Mouse (Mus musculus) embryo, embryonic 11.5 days (tissue): Measurements from ENCODE around the gene Arhgap22.

Experiments
- DNase-seq: peaks from one replicate; pipeline ENCODE4 v3.0.0-alpha.2; 2012; ENCODE audit warnings: low read depth, low spot score

The Arhgap22 gene

GRCm38 (mm10) chr14:33331627-33332026 is 117.8 kb downstream of the Arhgap22 start:
- DNase-seq = no peak

- DNase-seq = no peak
These were observed 120.0 kb downstream of the Arhgap22 start for GRCm38 (mm10) chr14:33333833-33334232.

DNA sequence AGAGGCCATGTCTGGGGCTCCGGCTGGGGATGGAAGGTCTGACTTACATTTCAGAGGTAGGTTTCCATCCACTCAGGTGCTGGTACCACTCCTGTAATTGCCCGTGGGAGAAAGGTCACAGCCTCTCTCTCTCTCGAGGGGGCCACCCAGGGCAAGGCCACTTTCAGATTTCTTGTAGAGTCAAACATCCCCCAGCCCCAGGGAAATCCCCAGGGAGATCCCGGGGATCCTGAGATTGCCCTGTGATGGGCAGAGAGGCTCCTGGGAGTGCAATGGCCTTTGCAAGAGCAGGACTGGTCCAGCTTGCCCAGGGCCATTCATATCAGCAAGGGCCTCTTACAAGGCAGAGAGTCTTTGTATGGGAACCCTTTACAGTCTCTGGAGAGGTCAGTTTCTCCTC is 120.6 kb downstream of the Arhgap22 start:
- DNase-seq = no peak

- no peak for DNase-seq
These were observed 121.9 kb downstream of the Arhgap22 start for GRCm38 (mm10) chr14:33335733-33336132.

DNA sequence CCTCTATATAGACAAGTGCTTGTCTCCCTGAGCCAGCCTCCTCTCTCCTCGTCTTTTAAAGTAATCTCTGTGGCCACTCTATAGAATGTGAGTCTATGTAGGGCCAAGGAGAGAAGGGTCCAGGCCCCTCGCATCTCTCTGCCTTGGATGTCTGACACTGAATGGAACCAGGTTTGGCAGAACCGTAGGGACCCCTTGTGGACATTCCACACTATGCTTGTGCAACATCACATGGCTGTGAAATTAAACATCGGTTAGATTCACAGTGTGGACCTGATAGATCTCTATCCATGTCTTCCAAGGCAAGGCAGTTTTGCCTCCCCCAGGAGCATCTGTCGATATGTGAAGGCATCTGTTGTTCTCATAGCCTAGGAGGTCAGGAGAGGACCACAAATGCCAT is 124.9 kb downstream of the Arhgap22 start:
- DNase-seq = no peak

DNA sequence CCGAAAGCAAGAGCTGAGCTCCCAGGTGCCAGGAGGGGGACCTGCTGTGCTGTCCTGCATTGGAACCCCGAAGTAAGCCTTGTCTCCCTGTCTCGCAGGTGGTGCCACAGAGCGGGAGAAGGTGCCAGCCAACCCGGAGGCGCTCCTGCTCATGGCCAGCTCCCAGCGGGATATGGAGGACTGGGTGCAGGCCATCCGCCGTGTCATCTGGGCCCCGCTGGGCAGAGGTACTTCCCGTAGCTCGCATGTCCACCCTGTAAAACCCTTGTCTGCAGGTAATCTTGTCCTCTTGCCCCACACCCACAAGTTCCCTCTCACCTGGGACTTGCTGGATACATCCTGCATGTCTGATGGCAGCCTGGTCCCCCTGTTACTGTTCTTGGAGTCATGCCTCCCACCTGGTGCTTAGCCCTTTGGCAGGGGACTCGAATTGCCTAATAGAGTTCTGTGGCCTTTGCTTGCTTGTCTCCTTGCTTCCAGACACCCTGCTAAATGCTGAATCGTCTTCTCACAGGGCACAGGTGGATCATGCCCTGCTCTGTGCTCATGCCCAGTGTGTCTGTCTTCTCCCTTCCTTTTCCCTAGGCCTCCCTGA is 129.4 kb downstream of the Arhgap22 start:
- no peak for DNase-seq

DNA sequence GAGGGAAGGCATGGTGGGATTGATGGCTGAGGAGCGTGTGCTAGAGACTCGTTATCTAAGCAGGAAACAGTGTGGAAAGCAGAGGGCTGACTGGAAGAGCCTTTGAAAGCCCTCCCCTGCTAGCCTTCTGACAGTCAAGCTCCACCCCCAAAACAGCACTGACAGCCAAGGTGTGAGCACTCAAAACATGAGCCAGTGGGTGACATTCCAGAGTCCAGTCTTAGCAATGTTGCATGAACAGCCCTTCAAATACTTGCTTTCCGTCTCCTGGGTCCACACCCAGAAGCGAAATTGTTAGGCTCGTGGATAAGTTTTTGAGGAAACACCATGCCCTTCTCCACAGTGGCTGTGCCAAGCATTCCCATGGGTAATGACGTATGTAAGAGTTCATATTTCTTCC is 132.7 kb downstream of the Arhgap22 start:
- no peak for DNase-seq

DNA sequence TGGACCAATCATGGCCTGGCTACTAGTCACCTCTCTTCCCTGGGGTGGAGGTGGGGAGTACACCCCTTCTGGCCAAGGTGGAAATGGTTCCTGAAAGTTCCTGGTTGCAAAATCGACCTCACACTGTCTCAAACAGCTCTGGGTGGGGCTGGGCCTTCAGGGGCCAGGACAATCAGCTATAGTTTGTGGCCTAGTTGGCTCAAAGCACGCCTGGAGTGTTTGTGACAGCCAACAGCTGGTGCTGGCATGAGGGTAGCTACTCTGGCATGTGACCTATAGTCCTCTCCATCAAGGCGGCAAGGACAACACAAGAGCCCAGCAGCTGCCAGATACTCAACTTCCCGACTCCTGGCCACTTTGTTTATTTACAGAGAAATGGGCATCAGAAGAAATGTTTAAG is 133.9 kb downstream of the Arhgap22 start:
- no peak for DNase-seq

DNA sequence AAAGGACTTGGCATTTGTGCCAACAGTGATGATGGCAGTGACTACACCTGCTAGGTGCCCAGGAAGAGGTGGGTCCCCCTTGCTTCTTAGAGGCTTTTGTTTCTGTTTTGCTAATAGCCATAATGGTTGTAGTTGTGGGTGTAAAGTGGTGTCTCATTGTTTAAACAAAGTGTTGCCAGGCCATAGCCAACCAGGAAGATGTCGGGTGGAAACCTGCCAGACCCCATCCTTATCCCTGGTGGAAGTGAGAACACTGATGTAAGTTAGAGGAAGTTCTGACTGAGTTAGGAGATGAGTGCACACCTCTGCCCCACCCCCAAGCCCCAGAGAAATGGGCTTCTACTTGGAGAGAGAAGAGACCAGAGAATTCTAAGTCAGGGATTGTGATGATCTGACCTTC is 134.3 kb downstream of the Arhgap22 start:
- no peak for DNase-seq

- no peak for DNase-seq
These were observed 137.2 kb downstream of the Arhgap22 start for GRCm38 (mm10) chr14:33351019-33351418.

DNA sequence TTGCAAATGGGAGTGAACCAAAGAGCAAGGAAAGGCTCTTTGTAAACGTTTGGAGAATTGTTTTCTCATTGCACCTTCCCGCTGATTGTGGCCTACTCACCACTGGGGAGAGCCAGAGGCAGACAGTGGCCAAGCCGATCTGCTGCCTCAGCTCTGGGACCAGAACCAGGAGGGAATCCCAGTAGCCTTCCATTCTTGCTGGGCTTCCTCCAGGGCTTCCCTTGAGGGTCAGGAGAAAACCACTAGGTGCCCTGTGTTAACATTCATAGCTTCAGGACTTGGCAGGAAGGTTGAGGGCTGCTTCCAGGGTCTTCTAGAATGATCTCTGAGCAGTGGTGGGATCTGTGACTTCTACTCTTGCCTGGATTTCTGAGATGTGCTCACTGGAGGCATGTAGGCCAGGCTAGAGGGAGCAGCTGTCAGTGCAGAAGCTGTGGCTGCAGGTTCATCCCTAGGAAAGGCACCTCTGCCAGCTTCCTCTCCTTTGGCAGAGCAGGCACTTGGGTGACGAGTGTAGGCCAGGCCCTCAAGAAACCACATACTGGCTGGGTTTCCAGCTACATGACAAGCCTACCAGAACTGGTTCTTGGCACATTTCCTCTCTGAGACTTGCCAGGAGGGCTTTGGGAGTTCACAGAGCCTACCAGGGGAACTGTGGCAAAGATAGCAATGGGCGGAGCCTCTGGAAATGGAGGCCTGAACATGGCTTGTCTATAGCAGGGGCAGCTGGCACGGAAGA is 138.3 kb downstream of the Arhgap22 start:
- DNase-seq = no peak

- no peak for DNase-seq
These were observed 139.1 kb downstream of the Arhgap22 start for GRCm38 (mm10) chr14:33352890-33353289.

DNA sequence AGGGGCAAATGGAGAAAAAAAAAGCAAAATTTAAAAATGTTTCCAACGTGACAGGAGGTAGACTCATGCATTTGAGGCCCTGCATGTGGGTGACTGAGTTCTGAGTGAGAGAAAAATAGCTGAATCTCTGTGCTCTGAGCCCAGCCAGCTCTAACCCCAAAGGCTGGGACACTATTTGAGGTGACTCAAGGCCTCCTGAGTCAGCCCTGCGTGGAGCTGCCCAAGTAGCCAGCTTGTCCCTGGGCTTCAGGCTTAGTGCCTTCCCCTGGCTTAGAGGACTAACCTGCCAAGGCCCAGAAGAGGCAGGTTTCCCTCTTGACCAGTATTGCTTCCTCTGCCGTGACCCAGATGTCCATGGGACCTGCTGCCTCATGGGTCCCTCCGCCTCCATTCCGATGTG is 141.4 kb downstream of the Arhgap22 start:
- no peak for DNase-seq

GRCm38 (mm10) chr14:33357600-33358368 is 144.0 kb downstream of the Arhgap22 start:
- DNase-seq = no peak

DNA sequence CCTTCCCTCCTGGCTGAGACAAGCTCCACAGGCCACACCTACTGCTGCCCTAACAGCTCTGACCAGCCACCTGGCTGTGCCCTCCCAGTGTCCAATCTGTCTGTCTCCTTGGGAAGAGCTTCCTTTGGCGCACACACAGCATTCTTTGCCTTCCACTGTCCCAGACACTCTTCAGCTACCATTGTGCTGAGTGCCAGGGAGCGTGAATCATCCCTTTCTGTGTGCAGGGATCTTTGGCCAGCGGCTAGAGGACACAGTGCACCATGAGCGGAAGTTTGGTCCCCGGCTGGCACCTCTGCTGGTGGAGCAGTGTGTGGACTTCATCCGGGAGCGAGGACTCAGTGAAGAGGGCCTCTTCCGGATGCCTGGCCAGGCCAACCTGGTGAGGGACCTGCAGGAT is 145.1 kb downstream of the Arhgap22 start:
- no peak for DNase-seq

DNA sequence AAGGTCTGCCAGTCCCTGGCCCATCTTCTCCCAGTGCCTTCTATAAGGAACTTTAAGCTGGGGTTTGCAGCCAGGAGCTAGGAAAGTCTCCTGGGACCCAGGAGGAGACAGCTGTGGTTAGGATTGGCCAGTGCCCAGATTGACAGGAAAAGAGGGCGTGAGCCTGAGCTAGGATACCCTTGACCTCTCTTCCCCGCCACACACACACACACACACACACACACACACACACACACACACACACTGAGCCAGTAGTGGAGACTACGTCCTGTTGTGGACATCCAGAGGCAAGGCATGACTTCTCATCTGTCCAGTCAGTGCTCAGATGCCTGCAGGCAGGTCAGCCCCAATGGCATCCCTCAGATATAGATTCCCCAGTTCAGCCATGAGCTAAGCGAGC is 147.7 kb downstream of the Arhgap22 start:
- no peak for DNase-seq

GRCm38 (mm10) chr14:33362122-33362521 is 148.3 kb downstream of the Arhgap22 start:
- no peak for DNase-seq

DNA sequence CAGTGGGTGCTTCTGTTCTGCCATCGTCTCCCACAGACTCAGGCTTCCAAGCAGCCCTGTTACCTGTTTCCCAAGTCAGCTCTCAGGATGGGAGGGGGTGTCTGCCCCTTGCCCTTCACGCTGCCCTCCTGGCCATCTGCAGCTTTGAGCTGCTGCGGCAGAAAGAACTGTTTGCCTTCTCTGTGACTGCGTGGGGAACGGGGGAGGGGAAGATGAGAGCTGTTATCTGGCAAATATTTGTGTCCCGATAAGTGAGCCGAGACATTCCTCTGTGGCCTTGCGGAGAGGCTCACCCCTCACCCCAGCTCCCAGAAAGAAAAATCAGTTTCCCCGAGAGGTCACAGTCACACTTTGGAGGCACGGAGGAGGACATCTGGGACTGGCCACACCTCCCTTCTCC is 149.0 kb downstream of the Arhgap22 start:
- DNase-seq = no peak

DNA sequence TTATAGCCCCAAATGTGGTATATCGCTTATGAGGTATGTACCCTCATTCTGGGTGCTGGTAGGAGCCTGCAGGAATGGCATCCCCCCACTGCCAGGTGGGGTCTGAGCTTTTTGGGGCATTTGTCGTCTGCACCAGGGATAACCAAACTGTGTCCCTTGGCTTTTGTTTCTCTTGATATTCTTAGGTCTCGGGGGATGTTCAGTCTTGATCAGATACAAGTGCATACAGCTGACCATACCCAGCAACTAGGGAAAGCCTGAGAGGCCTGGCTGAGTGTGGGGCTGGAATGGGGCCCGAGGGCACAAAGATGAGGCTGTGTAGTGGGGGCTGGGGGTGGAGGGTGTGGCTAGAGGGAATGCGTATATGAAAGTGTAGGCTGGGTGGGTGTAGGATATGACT is 149.8 kb downstream of the Arhgap22 start:
- no peak for DNase-seq

DNA sequence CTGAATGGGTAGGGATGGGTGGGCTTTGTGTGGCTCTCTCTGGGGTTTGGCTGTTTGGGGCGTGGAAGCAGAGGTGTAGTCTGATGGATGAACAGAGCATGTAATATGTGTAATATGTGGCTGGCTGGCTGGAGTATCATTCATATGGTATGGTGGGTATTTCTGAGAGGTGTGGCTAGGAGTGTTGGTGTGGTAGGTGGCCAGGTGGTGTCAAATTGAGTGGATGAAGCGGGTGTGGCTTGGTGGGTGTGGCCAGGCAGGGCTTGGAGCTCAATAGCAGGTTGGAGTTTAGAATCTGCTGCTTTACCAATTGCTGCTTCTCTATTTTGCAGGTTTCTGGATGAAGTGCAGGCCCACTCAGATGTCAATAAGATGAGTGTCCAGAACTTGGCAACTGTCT is 150.2 kb downstream of the Arhgap22 start:
- no peak for DNase-seq

DNA sequence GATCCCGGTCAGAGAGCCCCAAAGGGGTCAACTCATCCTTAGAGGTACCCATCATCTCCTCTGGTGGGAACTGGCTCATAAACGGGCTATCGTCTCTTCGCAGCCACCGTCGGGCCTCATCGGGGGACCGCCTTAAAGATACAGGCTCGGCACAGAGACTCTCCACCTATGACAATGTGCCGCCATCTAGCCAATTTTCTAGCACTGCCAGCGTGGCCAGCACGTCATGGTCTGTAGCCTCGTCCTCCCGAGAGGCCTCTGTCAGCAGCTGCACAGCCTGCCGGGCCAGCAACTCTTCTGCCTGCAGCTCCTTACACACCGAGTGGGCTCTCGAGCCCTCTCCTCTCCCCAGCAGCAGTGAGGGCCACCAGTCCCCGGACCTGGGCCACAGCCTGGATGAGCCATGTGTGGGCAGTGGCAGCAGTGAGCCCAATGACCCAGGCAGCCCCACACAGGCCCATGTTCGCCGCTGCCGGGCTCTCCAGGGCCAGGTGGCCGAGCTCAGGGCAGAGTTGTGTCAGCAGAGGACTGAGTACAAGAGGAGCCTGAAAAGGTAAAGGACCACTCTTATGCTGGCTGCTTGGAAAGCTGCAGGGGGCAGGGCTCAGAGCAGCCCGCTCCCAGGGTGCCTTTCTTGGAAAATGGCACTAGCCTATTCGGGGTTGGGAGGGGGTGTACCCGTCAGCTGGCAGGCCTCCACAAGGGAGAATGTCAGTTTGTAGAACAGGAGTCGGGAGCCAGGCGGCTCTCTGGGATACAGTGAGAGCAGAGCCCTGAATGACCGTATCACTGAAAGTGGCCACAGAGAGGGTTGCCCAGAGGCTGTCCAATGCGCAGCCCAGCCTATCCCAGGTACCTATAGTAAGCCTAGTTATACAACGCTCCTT is 153.3 kb downstream of the Arhgap22 start:
- DNase-seq = no peak

DNA sequence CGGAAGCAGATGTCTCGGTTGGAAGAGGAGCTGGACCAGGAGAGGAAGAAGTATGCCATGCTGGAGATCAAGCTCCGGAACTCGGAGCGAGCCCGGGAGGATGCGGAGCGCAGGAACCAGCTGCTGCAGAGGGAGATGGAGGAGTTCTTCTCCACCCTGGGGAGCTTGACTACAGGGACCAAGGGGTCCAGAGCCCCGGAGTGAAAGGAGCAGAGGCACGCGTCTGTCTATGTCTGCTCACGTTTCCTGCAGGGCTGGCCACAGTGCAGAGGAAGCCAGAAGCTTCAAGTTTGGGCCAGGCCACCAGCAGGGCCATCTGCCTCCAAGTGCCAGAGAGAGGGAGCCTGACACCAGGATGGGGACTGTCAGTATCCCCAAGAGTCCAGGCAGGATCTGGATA is 155.5 kb downstream of the Arhgap22 start:
- DNase-seq = no peak
